Mouse (Mus musculus) layer of hippocampus, postnatal 14 days (tissue): Measurements from ENCODE around the gene Ppil6. TPM values are rescaled to one million over a fixed set of nuclear protein-coding genes. Genes with fewer than 3 reads are reported as not detected.

ENCODE experiments used
- DNase-seq, 2 experiments: peaks; one replicate each; pipeline ENCODE4 v3.0.0; 2021 to 2022; ENCODE audit warnings: low spot score in 2 of 2, mixed read lengths in 1 of 2
- total RNA-seq, 2 experiments: library from RNA; stranded (reverse); gene quantifications; 2 replicates each; pipeline ENCODE4 v1.2.3; 2021

The Ppil6 gene
- total RNA-seq, 2 experiments from 2014 or later, result 7.3 to 7.4 TPM

- DNase-seq, result no peak
Observed at GRCm38 (mm10) chr10:41523386-41523785, 33.1 kb downstream of the Ppil6 start.

DNA sequence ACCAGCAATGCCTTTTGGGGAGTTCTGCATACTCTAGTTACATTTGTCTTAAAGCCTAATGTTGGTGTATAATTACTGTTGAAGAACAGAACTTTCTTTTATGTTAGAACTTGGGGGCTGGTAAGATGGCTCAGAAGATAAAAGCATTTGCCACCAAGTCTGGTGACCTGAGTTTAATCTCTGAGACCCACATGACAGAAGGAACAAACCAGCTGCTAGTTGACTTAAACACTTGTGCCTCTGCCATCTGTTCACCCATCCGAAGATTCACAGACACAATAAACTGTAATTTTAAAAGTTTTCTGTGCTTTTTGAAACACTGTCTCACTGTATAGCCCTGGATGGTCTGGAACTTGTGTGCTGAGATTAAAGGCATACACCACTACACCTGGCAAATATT lies 35.5 kb downstream of the Ppil6 start:
- DNase-seq, result no peak

DNA sequence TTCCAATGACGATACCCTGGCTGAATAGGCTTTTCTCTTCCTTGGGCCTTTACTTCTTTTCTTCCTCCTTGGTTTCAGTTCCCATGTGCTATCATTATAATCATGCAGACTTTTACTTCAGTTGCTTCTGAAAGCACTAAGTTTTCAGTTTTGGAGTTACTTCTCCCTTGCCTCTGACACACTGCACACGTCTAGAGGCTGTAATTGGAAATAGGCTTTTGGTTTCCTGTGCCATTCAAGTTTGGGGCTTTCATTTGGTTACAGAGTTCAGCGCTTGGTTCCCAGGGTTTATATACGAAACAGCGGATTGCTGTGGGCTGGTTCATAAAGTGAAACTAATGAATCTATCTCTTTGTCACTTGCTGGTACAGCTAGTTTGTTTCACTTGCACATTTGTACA lies 39.7 kb downstream of the Ppil6 start:
- DNase-seq, result no peak

GRCm38 (mm10) chr10:41535991-41536390 lies 45.8 kb downstream of the Ppil6 start:
- DNase-seq, result no peak

- DNase-seq, result no peak
Observed at GRCm38 (mm10) chr10:41536714-41537113, 46.5 kb downstream of the Ppil6 start.

- DNase-seq, result no peak
Observed at GRCm38 (mm10) chr10:41537226-41537982, 47.2 kb downstream of the Ppil6 start.

DNA sequence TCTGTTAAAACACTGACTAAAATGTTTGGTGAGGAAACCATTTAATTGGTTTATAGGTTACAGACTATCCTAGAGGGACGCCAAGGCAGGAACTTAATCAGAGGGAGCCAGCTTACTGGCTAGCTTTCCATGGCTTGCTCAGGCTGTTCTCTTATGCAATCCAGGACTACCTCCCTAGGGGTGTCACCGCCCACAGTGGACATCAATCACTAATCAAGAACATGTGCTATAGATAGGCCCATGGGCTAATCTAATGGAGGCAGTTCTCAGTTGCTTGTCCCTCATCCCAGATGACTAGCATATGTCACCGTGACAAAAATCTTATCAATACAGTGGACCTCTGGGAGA lies 47.7 kb downstream of the Ppil6 start:
- DNase-seq, result no peak

GRCm38 (mm10) chr10:41538986-41539385 lies 48.7 kb downstream of the Ppil6 start:
- no peak for DNase-seq

DNA sequence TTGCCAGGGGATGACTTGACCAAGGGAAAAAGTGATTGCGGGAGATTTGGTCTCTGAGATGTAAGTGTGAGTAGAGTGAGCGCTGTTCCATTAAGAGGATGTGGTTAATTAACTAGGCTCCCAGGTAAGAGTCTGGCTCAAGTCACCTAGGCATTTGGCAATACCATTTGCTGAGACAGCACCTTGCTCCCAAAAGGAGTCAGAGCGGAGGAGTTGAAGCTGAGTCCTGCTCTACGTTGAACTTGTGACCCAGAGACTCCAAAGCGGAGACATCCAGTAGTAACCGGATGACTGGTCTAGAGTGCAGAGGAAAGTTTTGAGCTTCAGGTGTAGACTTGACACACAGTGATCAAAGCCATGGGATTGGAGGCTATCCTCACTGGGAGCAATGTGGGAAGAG lies 51.8 kb downstream of the Ppil6 start:
- no peak for DNase-seq

DNA sequence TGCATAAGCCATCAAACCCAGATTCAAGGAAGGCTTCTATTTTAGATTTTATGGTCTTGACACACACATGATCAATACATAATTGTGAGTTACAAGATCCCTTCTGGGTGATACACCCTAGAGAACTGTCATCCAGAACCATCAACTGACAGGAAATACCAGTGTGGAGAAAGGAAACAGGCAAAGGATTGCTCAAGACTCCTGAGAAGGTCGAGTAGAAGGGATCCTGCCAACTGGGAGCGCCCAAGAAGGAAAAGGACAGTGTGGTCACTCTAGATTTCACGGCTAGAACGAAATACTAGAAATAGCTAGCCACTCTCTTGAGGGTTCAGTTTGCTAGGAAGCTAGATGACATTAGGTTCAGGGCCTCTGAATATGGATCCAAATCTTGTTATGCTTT lies 53.2 kb downstream of the Ppil6 start:
- DNase-seq, result no peak

- no peak for DNase-seq
Observed at GRCm38 (mm10) chr10:41543844-41544243, 53.6 kb downstream of the Ppil6 start.

GRCm38 (mm10) chr10:41544481-41545190 lies 54.4 kb downstream of the Ppil6 start:
- DNase-seq, result no peak

DNA sequence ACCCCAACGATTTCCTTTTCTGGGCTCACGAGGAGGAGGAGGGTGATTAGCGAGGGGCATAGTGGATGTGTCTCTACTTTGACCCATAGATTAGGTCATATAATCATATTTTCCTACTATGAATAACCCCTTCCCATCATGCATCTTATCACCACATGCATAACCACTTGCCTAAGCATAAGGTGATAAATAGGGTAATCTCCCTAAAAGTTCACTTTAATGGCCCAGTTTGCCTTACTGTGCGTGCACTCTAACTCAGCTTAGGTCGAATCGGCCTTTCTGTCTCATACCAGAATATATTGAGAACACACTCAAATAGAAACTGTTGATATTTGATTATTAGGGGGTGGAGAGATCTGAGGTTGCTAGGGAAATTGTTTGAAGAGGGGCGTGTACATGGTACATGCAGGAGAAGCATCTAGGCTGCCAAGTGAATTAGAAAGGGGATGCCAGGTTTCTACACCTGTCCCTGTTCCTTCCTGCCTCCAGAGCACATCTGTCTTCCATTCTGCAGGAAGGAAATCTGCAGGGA lies 55.1 kb downstream of the Ppil6 start:
- DNase-seq, result no peak

DNA sequence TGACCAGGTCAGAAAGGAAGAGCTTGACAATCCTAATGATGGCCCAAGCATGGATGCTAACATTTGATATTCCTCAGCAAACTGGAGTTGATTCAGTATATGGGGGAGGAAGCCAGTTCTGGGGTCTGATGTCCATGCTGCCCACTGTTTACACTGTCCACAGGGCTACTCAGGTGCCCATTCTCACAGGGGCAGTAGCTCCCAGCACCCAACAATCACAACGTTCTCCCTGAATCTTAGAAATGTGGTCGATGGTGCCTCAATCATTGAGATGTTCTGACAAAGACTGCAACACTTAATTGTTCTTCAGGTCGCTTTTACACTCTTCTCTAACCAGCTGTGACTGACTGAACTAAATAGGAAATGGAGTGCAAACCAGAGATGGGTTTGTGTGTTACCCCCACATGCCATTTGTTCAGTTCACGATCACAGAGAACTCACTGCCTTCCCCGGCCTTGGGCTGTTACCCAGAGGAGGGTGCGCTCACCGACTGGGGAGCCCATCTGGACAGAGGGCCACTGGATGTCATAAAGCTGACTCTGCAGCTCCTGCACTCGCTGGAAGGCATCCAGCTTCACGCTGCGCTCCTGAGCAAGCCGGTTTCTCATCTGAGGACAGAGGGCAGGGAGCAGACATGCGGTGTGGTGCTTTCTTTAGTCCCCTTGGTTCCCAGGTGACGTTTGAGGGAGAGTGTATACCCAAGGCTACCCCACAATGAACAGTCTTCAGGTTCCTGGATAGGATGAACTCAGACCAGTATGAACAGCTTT lies 56.3 kb downstream of the Ppil6 start:
- DNase-seq, result no peak

DNA sequence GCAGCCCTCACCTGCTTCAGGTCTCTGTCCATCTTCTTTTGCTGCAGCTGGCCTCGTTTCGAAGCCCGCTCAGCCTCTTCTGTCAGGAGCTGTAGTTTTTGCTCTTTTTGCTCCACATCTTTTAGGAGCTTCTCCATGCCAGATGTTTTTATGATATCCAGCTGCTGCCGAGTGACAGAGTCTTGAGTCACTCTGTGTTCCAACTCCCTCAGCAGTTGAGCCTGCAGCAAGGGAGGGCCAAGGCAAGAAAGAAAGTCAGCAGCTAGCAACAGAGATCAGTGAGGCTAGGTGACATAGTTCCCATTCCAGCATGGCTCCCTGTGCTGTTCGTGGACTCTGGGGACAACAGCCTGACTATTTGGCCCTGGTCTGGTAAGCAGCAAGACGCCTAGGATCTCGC lies 60.5 kb downstream of the Ppil6 start:
- no peak for DNase-seq

DNA sequence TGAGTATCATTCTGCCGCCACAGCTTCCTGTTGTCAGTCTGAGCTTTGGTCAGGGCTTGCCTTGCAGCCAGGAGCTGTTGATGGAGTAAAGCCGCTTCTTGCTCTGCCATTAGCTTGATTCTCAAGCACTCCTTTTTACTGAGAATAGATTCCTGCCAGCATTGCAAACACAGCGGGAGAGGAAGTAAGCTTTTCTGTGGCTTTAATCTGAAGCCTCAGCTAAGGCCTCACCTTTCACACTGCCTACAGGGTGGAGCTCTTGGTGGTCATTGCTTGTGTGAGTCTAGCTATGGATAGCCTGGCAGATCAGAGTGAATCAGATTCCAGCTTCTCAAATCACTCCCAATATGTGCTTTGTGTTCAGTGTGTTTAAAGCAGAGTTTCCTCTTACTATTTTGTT lies 62.1 kb downstream of the Ppil6 start:
- no peak for DNase-seq

- DNase-seq, result peak in 1 of 2 experiments; percentile 24
Observed at GRCm38 (mm10) chr10:41552847-41553589, 62.8 kb downstream of the Ppil6 start.

GRCm38 (mm10) chr10:41553711-41554110 lies 63.5 kb downstream of the Ppil6 start:
- DNase-seq, result no peak

DNA sequence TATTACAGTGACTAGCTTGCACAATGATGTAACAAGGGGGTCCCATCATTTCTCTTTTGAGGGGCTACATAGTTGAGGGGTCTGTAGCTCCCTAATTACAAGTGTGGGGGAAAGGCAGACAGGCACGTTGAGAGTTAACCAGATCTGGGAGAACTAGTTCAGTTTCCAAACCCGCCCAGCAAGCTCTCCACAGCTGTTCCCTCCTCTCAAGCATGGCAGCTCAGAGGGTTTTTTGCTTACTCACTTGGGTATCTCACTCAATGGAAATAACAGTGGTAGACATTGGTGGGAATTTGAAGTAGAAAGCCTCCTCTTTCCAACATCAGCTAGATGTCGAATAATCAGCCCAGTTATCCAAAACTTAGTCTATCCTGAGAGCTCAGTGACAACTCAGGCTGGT lies 64.8 kb downstream of the Ppil6 start:
- no peak for DNase-seq

DNA sequence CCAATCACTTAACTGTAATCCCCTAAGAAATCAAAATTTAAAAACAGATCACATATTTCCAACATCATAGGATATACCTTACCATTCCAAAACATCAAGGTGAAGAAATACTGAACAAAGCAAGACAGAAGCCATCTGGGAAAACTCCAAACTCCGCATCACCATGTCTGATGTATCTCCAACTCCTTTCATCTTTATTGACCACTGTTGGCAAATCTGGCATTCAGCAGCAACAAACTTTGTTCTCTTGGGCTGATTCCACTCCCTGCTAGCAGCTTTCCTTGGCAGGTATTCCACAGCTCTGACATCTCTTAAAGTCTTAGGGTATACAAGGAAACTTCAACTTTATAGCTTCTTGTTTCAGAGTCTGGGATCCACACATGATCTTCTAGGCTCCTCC lies 68.2 kb downstream of the Ppil6 start:
- DNase-seq, result no peak

- no peak for DNase-seq
Observed at GRCm38 (mm10) chr10:41561701-41562395, 71.6 kb downstream of the Ppil6 start.
